Mouse (Mus musculus): Measurements from ENCODE around the gene Tmem102. TPM values are rescaled to one million over a fixed set of nuclear protein-coding genes. Genes with fewer than 3 reads are reported as not detected.

Gene Tmem102
- 1.1 and 2.0 TPM in 2 replicates for polyA plus RNA-seq (2015; fragmentation: Nextera tagmentation; extraction: Ambion mirVana)

DNA sequence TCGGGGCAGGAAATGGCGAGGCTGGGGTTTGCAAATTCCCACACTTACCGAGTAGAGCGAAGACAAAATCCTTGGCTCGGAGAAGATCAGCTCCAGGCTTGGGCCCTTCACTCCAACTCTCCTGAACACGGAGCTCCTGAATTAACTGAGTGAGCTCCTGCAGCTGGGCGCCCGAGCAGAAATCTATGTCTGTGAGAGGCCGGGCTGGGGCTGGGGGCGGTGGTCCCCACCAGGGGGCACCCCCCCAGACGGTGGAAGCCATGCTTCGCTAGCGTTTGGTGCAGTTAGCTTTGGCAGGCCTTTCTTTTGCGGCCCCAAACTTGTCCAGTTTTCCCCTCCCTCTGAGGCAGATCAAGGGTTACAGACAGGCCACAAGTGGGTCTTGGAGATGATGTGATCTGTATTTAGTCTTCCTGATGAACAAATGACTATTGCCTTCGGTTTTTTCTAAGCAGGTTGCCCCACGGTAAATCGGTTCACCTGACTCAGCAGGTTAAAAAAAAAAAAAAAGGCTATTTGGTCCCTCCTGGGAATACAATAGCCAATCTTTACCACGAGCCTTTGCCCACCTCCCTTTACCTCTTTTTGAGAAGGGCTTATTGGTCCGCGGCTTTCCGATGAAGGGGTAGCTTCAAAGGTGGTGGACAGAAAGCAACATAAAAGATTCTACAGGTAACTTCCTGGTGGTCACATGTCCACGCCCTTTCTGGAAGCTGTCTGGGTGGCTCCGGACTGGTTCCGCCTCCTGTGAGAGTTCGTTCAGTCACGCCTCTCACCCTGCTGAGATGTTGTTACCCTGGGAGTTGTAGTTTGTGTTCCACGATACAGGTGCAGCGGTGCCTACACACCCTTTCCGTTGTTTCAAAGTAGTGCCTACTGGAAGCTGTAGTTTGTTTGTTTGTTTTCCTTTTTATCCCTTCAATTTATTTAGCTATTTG lies at the start of gene Tmem102:
TSS of gene Tmem102 (minus strand) at position 653 of the 938 bp plus-strand sequence.
- 5% methylated on average over 29 of the region's 29 CpGs for WGBS
- H3K4me2 ChIP-seq, result peak within 1 kb of the TSS; percentile 94
- H3K4me3 ChIP-seq, result peak within 1 kb of the TSS; percentile 69
- no peak within 1 kb of the TSS for H3K9ac ChIP-seq
- no peak for ATAC-seq (ENCODE audit: low FRiP score, low read depth)
- no peaks in the 10 kb centered on the region for H3K36me3 ChIP-seq
- peaks cover 45% of the 10 kb centered on the region for H3K4me1 ChIP-seq (replicated peaks)
- H3K9me3 ChIP-seq, result no peaks in the 10 kb centered on the region
- H3K27me3 ChIP-seq, result peaks cover 24% of the 10 kb centered on the region
- H3K27ac ChIP-seq (replicated peaks), result no peak within 1 kb of the TSS

DNA sequence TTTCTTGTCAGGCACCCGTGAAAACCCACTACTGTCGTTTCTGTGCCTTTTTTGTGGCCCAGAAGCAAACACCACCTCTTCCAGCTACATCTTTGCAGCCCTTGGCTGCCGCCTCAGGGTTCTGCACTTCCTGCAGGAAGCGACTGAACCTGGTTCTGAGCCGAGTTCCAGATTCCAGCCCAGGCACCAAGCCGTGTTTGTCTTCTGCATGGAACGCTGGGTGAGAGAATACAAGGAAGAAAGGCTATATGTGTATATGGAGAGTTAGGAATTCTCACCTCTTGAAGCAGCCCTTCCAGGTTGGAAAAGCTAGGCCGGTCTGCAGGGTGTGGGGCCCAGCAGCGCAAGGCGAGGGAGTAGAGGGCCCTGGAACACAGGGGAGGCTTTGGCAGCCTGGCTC lies 49.3 kb upstream of the Tmem102 start:
- ATAC-seq (ENCODE audit: low FRiP score, low read depth), result no peak
- Histone ChIP-seq H3K27ac (replicated peaks) (no peak overlapping the region), H3K4me2 (no peak overlapping the region), H3K36me3 (peaks cover 13% of the 10 kb centered on the region; the same call in 1 of the 2 replicates), H3K27me3 (peaks cover 20% of the 10 kb centered on the region), H3K4me1 (replicated peaks) (peaks cover 4% of the 10 kb centered on the region; the same call in 1 of the 2 replicates), H3K9ac (no peak overlapping the region), H3K4me3 (no peak overlapping the region), H3K9me3 (no peaks in the 10 kb centered on the region)
- WGBS, result 84% methylated on average over 10 of the region's 10 CpGs

DNA sequence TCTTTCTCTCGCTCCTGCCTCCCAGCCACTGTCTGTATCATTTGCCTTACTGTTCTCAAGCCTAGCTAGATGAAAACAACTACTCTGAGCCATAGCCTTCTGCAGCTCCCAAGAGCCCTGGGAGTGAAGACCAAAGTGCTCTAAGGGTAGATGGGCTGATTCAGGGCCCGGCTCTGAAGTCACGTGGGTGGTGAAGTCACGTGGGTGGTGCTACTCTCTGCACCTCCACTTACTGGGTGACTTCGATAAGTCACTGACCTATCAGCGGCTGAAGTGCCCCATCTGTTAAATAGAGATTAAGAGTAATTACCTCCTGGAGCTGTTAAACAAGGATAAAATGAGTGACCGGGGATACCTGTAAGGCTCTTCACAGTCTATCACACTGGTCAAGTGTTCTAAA lies 48.6 kb upstream of the Tmem102 start:
- 0 out of 2 replicates have a peak, but pooled peaks have one; percentile 33 for ATAC-seq (ENCODE audit: low FRiP score, low read depth)
- H3K27me3 ChIP-seq, result peaks cover 18% of the 10 kb centered on the region
- no peaks in the 10 kb centered on the region for H3K9me3 ChIP-seq
- H3K4me3 ChIP-seq, result no peak overlapping the region
- H3K36me3 ChIP-seq, result peaks cover 14% of the 10 kb centered on the region; the same call in 1 of the 2 replicates
- no peak overlapping the region for H3K27ac ChIP-seq (replicated peaks)
- H3K9ac ChIP-seq, result no peak overlapping the region
- WGBS, result 75% methylated on average over 7 of the region's 7 CpGs
- H3K4me1 ChIP-seq (replicated peaks), result peaks cover 4% of the 10 kb centered on the region; the same call in 1 of the 2 replicates
- H3K4me2 ChIP-seq, result no peak overlapping the region

DNA sequence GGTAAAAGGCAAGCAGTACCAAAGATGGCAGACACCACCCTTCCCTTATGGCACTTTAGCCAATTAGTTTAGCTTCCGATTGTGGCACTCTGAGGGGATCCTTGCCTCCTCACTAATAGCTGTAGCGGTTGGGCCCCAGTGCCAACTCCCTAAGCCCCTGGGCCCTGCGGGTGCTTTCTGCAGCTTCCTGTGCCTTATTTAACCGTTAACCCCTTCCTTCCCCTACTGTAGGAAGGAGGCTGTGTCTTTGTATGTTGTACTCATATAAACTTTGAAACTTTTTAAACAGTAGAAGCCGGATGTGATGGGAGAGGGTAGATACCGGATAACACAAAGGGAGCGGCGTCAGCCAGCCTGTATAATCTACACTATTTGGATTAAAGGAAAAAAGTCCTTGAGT lies 45.3 kb upstream of the Tmem102 start:
- Histone ChIP-seq H3K9ac (no peak overlapping the region), H3K27me3 (no peaks in the 10 kb centered on the region), H3K27ac (replicated peaks) (no peak overlapping the region), H3K4me1 (replicated peaks) (peaks cover 24% of the 10 kb centered on the region), H3K4me2 (no peak overlapping the region), H3K9me3 (no peaks in the 10 kb centered on the region), H3K36me3 (peaks cover 20% of the 10 kb centered on the region; the same call in 1 of the 2 replicates), H3K4me3 (no peak overlapping the region)
- WGBS, result 70% methylated on average over 8 of the region's 8 CpGs
- ATAC-seq (ENCODE audit: low FRiP score, low read depth), result no peak

DNA sequence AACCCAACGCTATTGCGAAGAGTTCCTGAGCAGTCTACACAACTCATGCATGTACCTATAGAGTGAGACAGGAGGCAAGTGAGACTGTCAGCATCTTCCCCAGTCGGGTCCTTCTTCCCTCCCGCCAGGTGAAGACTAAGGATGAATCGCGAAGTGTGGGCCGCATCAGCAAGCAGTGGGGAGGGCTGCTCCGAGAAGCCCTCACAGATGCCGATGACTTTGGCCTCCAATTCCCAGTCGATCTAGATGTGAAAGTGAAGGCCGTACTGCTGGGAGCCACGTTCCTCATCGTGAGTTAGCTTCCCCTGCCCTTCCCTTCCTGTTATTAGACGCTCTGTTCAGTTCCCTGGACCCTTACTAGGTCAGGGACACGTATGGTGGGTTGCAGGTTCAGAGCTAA lies 44.5 kb upstream of the Tmem102 start:
- no peak for ATAC-seq (ENCODE audit: low FRiP score, low read depth)
- no peak overlapping the region for H3K4me3 ChIP-seq
- H3K27ac ChIP-seq (replicated peaks), result no peak overlapping the region
- H3K36me3 ChIP-seq, result peaks cover 20% of the 10 kb centered on the region; the same call in 1 of the 2 replicates
- 91% methylated on average over 15 of the region's 15 CpGs for WGBS
- H3K4me2 ChIP-seq, result no peak overlapping the region
- H3K27me3 ChIP-seq, result no peaks in the 10 kb centered on the region
- H3K9ac ChIP-seq, result no peak overlapping the region
- H3K4me1 ChIP-seq (replicated peaks), result peaks cover 26% of the 10 kb centered on the region
- no peaks in the 10 kb centered on the region for H3K9me3 ChIP-seq

DNA sequence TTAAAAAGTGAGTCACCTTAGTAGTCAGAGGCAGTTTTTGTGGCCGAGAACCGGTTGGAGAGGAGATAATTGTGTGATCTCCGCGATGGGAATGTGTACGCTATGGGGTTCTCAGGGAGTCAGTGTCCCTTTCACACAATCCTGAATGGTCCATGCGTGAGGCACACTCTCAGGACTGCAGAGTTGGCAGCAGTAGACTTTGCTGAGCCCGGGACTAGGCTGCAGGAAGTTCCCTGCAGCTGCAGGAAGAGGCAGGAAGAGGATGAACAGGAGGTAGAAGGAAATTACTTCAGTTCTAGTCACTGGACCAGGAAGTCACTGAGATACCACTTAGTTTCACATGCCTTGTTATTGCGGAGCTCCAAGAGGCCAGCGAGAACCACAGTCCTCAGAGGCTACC lies 43.7 kb upstream of the Tmem102 start:
- H3K27me3 ChIP-seq, result no peaks in the 10 kb centered on the region
- H3K4me1 ChIP-seq (replicated peaks), result peaks cover 26% of the 10 kb centered on the region
- H3K4me2 ChIP-seq, result no peak overlapping the region
- peaks cover 20% of the 10 kb centered on the region; the same call in 1 of the 2 replicates for H3K36me3 ChIP-seq
- no peak overlapping the region for H3K27ac ChIP-seq (replicated peaks)
- no peaks in the 10 kb centered on the region for H3K9me3 ChIP-seq
- 92% methylated on average over 9 of the region's 9 CpGs for WGBS
- H3K9ac ChIP-seq, result no peak overlapping the region
- no peak for ATAC-seq (ENCODE audit: low FRiP score, low read depth)
- no peak overlapping the region for H3K4me3 ChIP-seq

DNA sequence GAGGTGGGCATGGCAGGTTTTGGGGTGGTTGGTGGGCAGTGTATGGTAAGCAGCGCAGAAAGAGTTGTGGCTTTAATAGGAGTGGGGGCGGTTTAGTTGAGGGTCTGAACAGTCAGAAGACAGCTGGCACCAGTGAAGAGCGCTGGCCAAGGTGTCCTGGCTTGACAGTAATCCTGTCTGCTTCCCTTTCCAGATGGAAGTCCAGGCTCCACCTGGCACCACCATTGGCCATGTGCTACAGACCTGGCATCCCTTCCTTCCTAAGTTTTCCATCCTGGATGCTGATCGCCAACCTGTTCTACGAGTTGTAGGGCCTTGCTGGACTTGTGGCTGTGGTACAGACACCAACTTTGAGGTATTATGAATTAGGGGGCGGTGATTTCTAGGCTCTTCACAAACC lies 42.6 kb upstream of the Tmem102 start:
- 96% methylated on average over 6 of the region's 6 CpGs for WGBS
- Histone ChIP-seq H3K9ac (no peak overlapping the region), H3K4me1 (replicated peaks) (peaks cover 26% of the 10 kb centered on the region), H3K4me3 (peak overlapping the region; percentile 69), H3K27me3 (no peaks in the 10 kb centered on the region), H3K36me3 (peaks cover 20% of the 10 kb centered on the region; the same call in 1 of the 2 replicates), H3K27ac (replicated peaks) (no peak overlapping the region), H3K9me3 (no peaks in the 10 kb centered on the region), H3K4me2 (peak overlapping the region; percentile 75)
- no peak for ATAC-seq (ENCODE audit: low FRiP score, low read depth)

DNA sequence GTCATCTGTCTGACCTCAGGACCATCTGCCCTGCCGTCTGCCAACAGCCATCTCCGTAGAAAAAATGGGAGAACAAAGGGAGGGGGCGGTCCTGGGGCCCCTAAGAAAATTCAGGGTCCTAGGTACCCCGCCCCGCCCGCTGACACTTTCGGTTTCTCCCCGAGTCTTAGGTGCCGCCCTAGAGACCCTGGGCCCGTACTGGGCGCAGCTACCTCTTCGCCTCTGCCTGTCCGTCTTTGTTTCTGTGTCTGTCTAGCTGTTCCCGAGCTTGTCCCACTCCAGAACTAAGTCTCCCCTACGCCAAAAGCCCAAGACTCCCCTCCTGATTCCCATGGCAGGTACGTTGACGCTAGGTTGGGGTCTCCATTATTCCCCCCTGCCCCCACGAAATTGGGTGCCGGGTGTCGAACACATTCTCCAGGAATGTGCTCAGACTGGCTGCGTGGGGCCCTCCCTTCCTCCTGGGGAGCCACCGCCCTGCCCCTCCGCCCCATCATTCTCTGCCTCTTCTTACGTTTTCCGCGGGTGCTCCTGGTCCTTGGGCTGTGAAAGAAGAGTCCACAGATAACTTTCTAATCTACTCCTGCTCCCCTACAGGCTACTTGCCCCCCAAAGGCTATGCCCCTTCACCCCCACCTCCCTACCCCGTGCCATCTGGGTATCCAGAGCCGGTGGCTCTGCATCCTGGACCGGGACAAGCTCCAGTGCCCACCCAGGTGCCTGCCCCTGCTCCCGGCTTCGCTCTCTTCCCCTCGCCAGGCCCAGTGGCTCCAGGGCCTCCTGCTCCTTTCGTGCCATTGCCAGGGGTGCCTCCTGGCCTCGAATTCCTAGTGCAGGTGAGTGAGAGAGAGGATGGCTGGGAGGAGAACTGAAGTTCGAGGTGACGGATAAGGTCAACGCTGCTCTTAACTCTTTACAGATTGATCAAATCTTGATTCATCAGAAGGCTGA lies 41.6 kb upstream of the Tmem102 start:
- Histone ChIP-seq H3K36me3 (peaks cover 20% of the 10 kb centered on the region; the same call in 1 of the 2 replicates), H3K9me3 (no peaks in the 10 kb centered on the region), H3K4me1 (replicated peaks) (peaks cover 26% of the 10 kb centered on the region), H3K27ac (replicated peaks) (peak overlapping the region; percentile 96), H3K4me2 (peak overlapping the region; percentile 75), H3K4me3 (peak overlapping the region; percentile 69), H3K9ac (peak overlapping the region; percentile 81), H3K27me3 (no peaks in the 10 kb centered on the region)
- WGBS, result 10% methylated on average over 37 of the region's 37 CpGs
- peak; percentile 61 for ATAC-seq (ENCODE audit: low FRiP score, low read depth)

DNA sequence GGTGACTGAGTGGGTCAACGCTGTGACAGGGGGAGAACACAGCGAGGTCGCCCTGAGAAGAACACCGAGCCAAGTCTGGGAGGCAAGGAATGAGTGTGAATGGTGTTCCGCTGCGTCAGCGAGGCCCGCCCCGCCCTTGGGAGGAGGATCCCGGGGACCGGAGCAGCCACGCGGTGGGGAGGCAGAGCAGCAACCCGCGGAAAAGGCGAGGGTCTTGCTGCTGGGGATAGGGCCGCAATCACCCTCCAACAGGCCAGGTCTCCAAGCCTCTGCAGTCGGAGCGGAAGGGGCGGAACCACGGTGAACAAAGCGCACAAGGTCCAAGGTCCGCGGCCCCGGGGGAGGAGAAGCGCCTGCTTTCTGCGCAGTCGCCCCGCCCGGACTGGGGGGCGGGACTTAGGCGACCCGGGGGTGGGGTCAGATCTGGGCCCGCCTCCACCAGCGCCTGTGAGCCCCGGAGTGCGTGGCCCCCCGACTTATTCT lies 40.8 kb upstream of the Tmem102 start, which contains the start of gene Plscr3:
TSS of gene Plscr3 (plus strand) at position 179 of the 483 bp plus-strand sequence.
- under 1% methylated on average over 37 of the region's 38 CpGs for WGBS
- peak; percentile 95 for ATAC-seq (ENCODE audit: low FRiP score, low read depth)
- peaks cover 26% of the 10 kb centered on the region for H3K4me1 ChIP-seq (replicated peaks)
- no peaks in the 10 kb centered on the region for H3K27me3 ChIP-seq
- peak within 1 kb of the TSS; percentile 81 for H3K9ac ChIP-seq
- no peaks in the 10 kb centered on the region for H3K9me3 ChIP-seq
- peaks cover 16% of the 10 kb centered on the region; the same call in 1 of the 2 replicates for H3K36me3 ChIP-seq
- peak within 1 kb of the TSS; percentile 75 for H3K4me2 ChIP-seq
- H3K27ac ChIP-seq (replicated peaks), result peak within 1 kb of the TSS; percentile 96
- H3K4me3 ChIP-seq, result peak within 1 kb of the TSS; percentile 69

DNA sequence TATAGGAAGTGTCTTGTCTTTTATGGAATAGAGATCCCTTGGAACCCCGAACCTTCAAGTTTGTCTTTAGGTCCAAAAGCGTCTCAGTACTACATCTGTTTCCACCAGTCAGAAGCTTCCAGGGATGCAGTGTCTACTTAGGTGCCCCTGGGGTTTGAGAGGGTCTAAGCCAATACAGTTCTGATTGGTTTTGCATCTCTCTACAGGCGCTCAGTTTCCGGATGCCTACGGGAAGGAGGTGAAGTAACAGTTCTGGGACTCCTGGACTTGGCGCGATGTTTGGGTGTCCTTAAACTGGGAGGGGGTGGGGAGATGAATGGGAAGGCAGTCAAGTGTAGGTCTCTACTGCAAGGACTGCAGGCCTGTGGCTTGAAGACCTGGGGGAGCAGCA lies 33.3 kb upstream of the Tmem102 start:
- WGBS, result under 1% methylated on average over 7 of the region's 7 CpGs
- ATAC-seq (ENCODE audit: low FRiP score, low read depth), result 0 out of 2 replicates have a peak, but pooled peaks have one; percentile 1

More for the DNA sequence above, 33.3 kb upstream of the Tmem102 start:
- H3K27ac ChIP-seq (replicated peaks), result peak overlapping the region; percentile 97
- H3K9ac ChIP-seq, result peak overlapping the region; percentile 78
- no peaks in the 10 kb centered on the region for H3K27me3 ChIP-seq
- H3K36me3 ChIP-seq, result no peaks in the 10 kb centered on the region
- H3K9me3 ChIP-seq, result no peaks in the 10 kb centered on the region
- H3K4me2 ChIP-seq, result peak overlapping the region; percentile 96
- H3K4me3 ChIP-seq, result peak overlapping the region; percentile 91
- H3K4me1 ChIP-seq (replicated peaks), result peaks cover 37% of the 10 kb centered on the region

Measured in hindbrain, embryonic 15.5 days (tissue).